Mouse (Mus musculus) spleen, adult 2 months (tissue): ENCODE measurements around the gene Zfp454. TPM values are rescaled to one million over a fixed set of nuclear protein-coding genes. Genes with fewer than 3 reads are reported as not detected.

Experiments used
- DNase-seq, 2 experiments: peaks; one replicate each; pipeline versions ENCODE4 v3.0.0 to v3.0.0-alpha.2; 2012 to 2021; ENCODE audit warnings: low spot score in 2 of 2, low read depth in 1 of 2
- H3K27ac ChIP-seq: fragments of 200-500 bp; 2 replicates; pipeline ENCODE4 v1.5.1; 2012; ENCODE audit warnings: low read length, inconsistent platforms; ENCODE audit not compliant: insufficient read depth
- H3K27me3 ChIP-seq: fragments of 200-500 bp; 2 replicates; pipeline ENCODE4 v1.6.1; 2012; ENCODE audit warnings: mild to moderate bottlenecking, moderate library complexity, low read length, inconsistent platforms; ENCODE audit not compliant: control insufficient read depth, insufficient read depth
- H3K36me3 ChIP-seq: fragments of 200-500 bp; 2 replicates; pipeline ENCODE4 v1.6.1; 2012; ENCODE audit warnings: mild to moderate bottlenecking, low read length, inconsistent platforms; ENCODE audit not compliant: control insufficient read depth, insufficient read depth
- H3K4me1 ChIP-seq: fragments of 200-500 bp; 2 replicates; pipeline ENCODE4 v1.6.1; 2011; ENCODE audit warnings: inconsistent platforms; ENCODE audit not compliant: control insufficient read depth, insufficient read depth, insufficient read length
- H3K4me3 ChIP-seq: fragments of 200-500 bp; 2 replicates; pipeline ENCODE4 v1.5.1; 2011; ENCODE audit warnings: mild to moderate bottlenecking, inconsistent platforms; ENCODE audit not compliant: insufficient read depth, insufficient read length; ENCODE audit errors: extremely low read depth
- CTCF ChIP-seq: fragments of 200-500 bp; IDR thresholded peaks from 2 replicates; pipeline ENCODE4 v1.5.1; 2011; ENCODE audit warnings: mild to moderate bottlenecking, inconsistent platforms; ENCODE audit not compliant: insufficient read depth, insufficient read length, insufficient replicate concordance; ENCODE audit errors: extremely low read depth
- POLR2A ChIP-seq: fragments of 200-500 bp; IDR thresholded peaks from 2 replicates; pipeline ENCODE4 v1.6.1; 2011; ENCODE audit warnings: low read depth, low read length, inconsistent platforms
- WGBS: fragments of 180-500 bp; shearing (Covaris S2); methylation state at CpG from one replicate; pipeline ENCODE4 v1.1.7; 2018; 5-methylcytosine and 5-hydroxymethylcytosine counted together
- polyA plus RNA-seq: library from polyadenylated mRNA; depleted of rRNA; stranded (reverse); fragments of >200 nt; gene quantifications from 2 replicates; pipeline ENCODE4 v1.2.3, GENCODE M21; 2012; rRNA removed

Gene Zfp454
- polyA plus RNA-seq, 1 experiment: not detected

DNA sequence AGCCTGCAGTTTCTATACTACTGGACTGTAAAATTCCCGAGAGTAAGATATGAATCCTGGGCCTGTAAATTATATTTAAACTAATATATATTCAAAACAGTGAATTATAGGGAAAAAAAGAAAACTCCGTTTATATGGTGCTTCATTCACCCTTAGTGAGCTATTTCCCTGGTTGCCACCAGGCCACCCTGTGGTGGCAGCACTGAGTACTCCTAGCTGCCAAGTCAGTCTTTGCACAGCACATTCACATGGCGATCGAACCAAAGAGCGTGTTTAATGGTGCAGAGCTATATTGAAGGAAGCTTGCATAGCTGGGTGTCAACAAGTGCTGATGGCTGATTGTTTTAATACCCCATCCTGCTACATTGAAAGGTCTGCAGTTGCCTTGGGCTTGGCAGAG is 40.4 kb downstream of the Zfp454 start:
- H3K27me3 ChIP-seq: peaks cover 3% of the 10 kb centered on the region; the same call in 1 of the 2 replicates
- no peaks in the 10 kb centered on the region for H3K36me3 ChIP-seq
- H3K4me3 ChIP-seq: no peak overlapping the region
- DNase-seq: no peak
- TF ChIP-seq CTCF (peak; percentile 19; the same call in 1 of the 2 replicates), POLR2A (no peak)
- no peak overlapping the region for H3K27ac ChIP-seq
- H3K4me1 ChIP-seq: peaks cover 11% of the 10 kb centered on the region
- 85% methylated on average over 5 of the region's 5 CpGs for WGBS

DNA sequence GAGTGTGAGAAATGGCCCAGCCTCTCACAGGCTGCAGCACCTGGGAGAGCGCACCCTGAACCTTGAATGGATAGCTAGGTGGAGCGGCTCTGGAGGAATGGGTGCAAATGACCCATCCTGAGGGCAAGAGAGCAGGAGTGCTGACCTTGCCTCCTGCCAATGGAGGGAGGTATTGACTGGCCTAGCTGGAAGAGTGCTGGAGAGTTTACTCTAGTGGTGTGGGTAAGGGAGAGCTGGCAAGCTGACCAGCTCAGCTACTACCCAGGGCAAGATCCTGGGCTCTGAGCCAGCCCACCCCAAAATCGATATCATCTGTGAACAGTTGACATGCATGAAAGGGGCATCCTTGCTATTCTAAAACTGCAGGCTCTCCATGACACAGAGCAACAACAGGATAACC is 41.5 kb downstream of the Zfp454 start:
- Histone ChIP-seq H3K4me3 (no peak overlapping the region), H3K27me3 (peaks cover 2% of the 10 kb centered on the region; the same call in 1 of the 2 replicates), H3K36me3 (no peaks in the 10 kb centered on the region), H3K4me1 (peaks cover 10% of the 10 kb centered on the region), H3K27ac (no peak overlapping the region)
- WGBS: 92% methylated on average over 3 of the region's 3 CpGs
- DNase-seq: no peak
- TF ChIP-seq CTCF (no peak), POLR2A (no peak)

DNA sequence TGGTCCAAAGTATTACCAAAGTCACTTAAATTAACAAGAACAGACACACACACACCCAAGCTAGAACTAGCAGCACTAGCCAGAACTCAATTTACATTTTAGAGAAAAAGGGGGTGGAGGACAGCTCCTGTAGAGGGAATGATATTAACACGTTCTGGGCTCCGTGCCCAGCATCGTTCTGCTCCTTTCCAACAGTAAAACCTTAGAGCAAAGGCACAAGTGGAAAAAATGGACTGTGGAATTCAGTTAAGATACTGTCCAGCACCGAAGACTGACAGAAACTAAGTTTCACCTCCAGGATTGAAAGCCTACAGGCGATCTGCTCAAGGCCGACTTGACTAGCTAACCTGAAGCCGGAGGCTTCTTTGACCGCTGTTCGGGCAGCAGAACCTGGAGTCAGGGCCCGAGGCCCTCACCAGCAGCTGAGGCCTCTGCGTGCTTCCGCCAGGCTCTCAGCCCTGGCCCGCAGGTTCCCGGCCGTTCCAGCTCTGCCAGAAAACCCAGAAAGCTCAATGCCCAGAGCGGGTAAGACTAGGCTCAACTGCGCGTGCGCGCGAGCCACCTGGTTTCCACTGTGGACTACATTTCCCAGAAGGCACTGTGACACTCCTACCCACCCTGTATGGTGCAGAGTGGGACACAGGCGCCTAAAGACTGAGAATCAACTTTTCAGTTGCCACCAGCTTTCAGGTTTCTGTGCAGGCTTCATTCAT is 46.3 kb downstream of the Zfp454 start, which contains the start of gene Zfp879:
Zfp879 (minus strand) TSS at position 530 of the 713 bp plus-strand sequence.
- 29% methylated on average over 22 of the region's 22 CpGs for WGBS

DNA sequence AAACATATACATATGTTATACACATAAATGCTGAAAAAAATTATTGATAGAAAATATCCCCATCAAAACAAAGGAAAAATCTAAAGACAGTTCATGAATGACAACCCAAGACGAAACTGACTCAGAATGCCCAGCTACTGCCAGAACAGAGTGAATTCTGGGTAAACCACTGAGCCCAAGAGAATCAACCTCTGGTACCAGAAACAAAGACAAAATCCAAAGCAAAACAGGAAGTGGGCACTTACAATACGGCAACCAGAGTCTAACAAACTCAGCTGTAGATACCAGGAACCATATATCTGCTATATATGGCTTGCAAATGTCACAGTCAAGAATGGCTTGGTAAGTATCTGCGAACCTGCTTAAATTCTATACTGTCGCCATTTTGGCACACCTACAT is 51.7 kb downstream of the Zfp454 start:
- WGBS: 34% methylated on average over 4 of the region's 4 CpGs
- TF ChIP-seq POLR2A (no peak), CTCF (no peak)
- peak; percentile 33 to 68 for DNase-seq
- Histone ChIP-seq H3K36me3 (no peaks in the 10 kb centered on the region), H3K4me3 (no peak overlapping the region), H3K27ac (no peak overlapping the region; the same call in 1 of the 2 replicates), H3K27me3 (no peaks in the 10 kb centered on the region), H3K4me1 (no peaks in the 10 kb centered on the region; the same call in 1 of the 2 replicates)

More for the DNA sequence above, 46.3 kb downstream of the Zfp454 start, which contains the start of gene Zfp879:
- TF ChIP-seq CTCF (no peak), POLR2A (no peak)
- Histone ChIP-seq H3K4me3 (peak within 1 kb of the TSS; percentile 49), H3K4me1 (0 out of 2 replicates have a peak, but pooled peaks cover 5% of the 10 kb centered on the region), H3K36me3 (no peaks in the 10 kb centered on the region), H3K27me3 (no peaks in the 10 kb centered on the region), H3K27ac (no peak within 1 kb of the TSS; the same call in 1 of the 2 replicates)
- peak; percentile 57 to 84 for DNase-seq

DNA sequence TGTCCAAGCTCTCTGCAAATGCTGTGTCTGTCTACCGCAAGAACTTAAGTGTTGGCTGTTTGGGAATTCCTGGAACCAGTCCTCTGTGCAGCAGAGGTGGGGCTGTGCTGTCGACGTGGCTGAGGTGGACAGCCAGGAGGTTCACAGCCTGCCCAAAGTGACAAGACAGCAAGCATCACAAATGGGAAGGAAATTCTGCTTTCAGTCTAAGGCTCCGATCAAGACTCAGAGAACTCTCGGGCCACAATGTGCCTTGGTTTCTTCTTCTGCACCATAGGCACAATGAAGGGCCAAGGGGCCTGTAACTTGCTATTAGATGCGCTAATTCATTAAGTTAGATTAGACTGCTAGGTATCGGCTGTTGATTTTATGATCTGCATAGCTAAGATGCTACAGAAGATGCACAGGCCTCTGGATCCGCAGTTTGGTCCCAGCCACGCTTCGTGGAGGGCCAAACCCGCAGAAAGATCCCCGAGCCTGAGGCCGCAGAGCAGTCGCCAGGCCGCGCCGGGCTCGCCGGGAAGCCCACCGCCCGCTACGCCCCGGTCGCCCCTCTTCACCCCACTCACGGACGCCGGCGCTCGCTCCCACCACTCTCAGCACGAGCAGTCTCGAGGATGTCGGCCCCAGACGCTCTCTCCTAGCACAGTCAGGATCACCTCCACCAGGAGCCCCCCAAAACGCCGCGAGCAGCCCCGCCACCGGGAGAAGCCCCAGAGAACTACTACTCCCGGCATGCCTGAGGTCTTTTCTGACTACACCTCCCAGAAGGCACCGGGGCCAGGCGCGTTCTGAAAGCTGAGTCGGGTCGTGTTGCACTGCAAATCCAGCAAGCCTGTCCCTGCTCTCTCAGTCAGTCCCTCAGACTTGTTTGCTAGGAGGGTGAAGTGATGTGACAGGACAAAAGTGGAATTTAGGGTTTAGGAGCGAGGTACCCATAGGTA is 60.2 kb downstream of the Zfp454 start, which contains the start of gene Zfp354c:
Zfp354c (minus strand) TSS at position 715 of the 944 bp plus-strand sequence.
- Histone ChIP-seq H3K36me3 (no peaks in the 10 kb centered on the region; the same call in 1 of the 2 replicates), H3K4me1 (peaks cover 5% of the 10 kb centered on the region; the same call in 1 of the 2 replicates), H3K27ac (no peak within 1 kb of the TSS), H3K27me3 (no peaks in the 10 kb centered on the region), H3K4me3 (peak within 1 kb of the TSS; percentile 91)
- 2% methylated on average over 45 of the region's 45 CpGs for WGBS
- peak; percentile 26 to 83 for DNase-seq
- TF ChIP-seq CTCF (no peak), POLR2A (peak; percentile 43)

DNA sequence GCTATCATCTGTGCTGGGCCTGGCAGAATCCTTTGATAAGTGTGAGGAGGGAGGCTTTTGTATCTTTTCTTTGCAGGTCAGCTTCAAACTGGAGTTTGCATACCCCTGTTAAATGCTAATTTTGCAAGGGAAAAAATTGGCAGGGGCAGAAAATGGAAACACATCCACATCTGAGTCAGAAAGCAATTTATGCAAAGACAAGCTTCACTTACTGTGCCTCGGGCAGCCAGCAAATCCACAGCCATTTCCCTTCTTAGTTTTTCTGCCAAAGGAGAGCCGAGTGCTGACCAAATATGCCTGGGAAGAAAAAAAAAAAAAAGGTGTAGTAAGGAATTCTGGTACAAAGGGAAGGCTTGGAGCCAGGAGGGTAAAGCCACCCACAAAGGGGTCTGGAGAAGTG is 61.2 kb downstream of the Zfp454 start:
- TF ChIP-seq CTCF (no peak), POLR2A (no peak)
- H3K4me3 ChIP-seq: no peak overlapping the region
- no peak overlapping the region for H3K27ac ChIP-seq
- WGBS: 76% methylated on average over 2 of the region's 2 CpGs
- H3K36me3 ChIP-seq: no peaks in the 10 kb centered on the region; the same call in 1 of the 2 replicates
- no peaks in the 10 kb centered on the region for H3K27me3 ChIP-seq
- H3K4me1 ChIP-seq: peaks cover 5% of the 10 kb centered on the region; the same call in 1 of the 2 replicates
- DNase-seq: no peak

Other genes with a start within 250 kb of the Zfp454 start
- 0.76 and 1.2 TPM in 2 replicates for gene Zfp354c, start 59.9 kb downstream of the Zfp454 start, polyA plus RNA-seq
- gene Zfp879, start 46.1 kb downstream of the Zfp454 start, polyA plus RNA-seq: 0.08 TPM in 1 of 2 replicates, not detected in the other
- 1.9 and 2.2 TPM in 2 replicates for gene Grm6, start 37.0 kb downstream of the Zfp454 start, polyA plus RNA-seq
- 0.28 and 0.29 TPM in 2 replicates for gene Zfp2, start 28.5 kb upstream of the Zfp454 start, polyA plus RNA-seq
- gene Zfp354b, start 44.0 kb upstream of the Zfp454 start, polyA plus RNA-seq: not detected in 2 replicates
- not detected in 2 replicates for gene 4933414I15Rik, start 56.1 kb upstream of the Zfp454 start, polyA plus RNA-seq
- gene Prop1, start 66.1 kb upstream of the Zfp454 start, polyA plus RNA-seq: not detected in 2 replicates
- not detected in 2 replicates for gene Olfr1378, start 78.9 kb upstream of the Zfp454 start, polyA plus RNA-seq
- gene Olfr1377, start 94.3 kb upstream of the Zfp454 start, polyA plus RNA-seq: not detected in 2 replicates
- gene Olfr51, start 115.9 kb upstream of the Zfp454 start, polyA plus RNA-seq: not detected in 2 replicates
- not detected in 2 replicates for gene Olfr54, start 126.6 kb upstream of the Zfp454 start, polyA plus RNA-seq
- not detected in 2 replicates for gene Olfr1375, start 160.5 kb upstream of the Zfp454 start, polyA plus RNA-seq
- gene Zfp354a, start 171.6 kb upstream of the Zfp454 start, polyA plus RNA-seq: 0.34 and 0.36 TPM in 2 replicates